In genomic region chr6:108827336-108827920, GRCm38 (mm10) we compare ENCODE assay signal across 8 mouse cellular contexts. TPM values are rescaled to one million over a fixed set of nuclear protein-coding genes. Genes with fewer than 3 reads are reported as not detected.
DNase-seq lines count a peak whose midpoint lies in the region; ATAC-seq lines count a peak whose summit lies in the region.

No protein-coding gene starts in this region.

- H3K4me3 ChIP-seq in lung, embryonic 15.5 days, result peak overlapping the region; percentile 99
- H3K4me3 ChIP-seq in embryonic facial prominence, embryonic 15.5 days (replicated peaks), result peak overlapping the region; percentile 89
- peak overlapping the region; percentile 67 for H3K4me3 ChIP-seq in limb, embryonic 11.5 days (ENCODE audit: low read depth, low read length)

- H3K9ac ChIP-seq in lung, embryonic 15.5 days, result peak overlapping the region; percentile 46
- peak overlapping the region; percentile 35; the same call in 1 of the 2 replicates for H3K9ac ChIP-seq in embryonic facial prominence, embryonic 15.5 days
- no peak overlapping the region for H3K9ac ChIP-seq in limb, embryonic 11.5 days (ENCODE audit: low read length)

- H3K9me3 ChIP-seq in lung, embryonic 15.5 days, result no peaks in the 10 kb centered on the region
- no peaks in the 10 kb centered on the region for H3K9me3 ChIP-seq in embryonic facial prominence, embryonic 15.5 days (replicated peaks)
- H3K9me3 ChIP-seq in limb, embryonic 11.5 days (ENCODE audit: control insufficient read depth, low read length), result no peaks in the 10 kb centered on the region

- WGBS in lung, embryonic 15.5 days, result 29% methylated on average over 5 of the region's 5 CpGs
- 19% methylated on average over 5 of the region's 5 CpGs for WGBS in embryonic facial prominence, embryonic 15.5 days
- 27% methylated on average over 5 of the region's 5 CpGs for WGBS in limb, embryonic 11.5 days

- peak overlapping the region; percentile 87 for H3K4me2 ChIP-seq in lung, embryonic 15.5 days
- peak overlapping the region; percentile 82 for H3K4me2 ChIP-seq in embryonic facial prominence, embryonic 15.5 days (replicated peaks)
- peak overlapping the region; percentile 87 for H3K4me2 ChIP-seq in limb, embryonic 11.5 days (ENCODE audit: low read depth, severe bottlenecking)

- DNase-seq in lung, postnatal 10 days, result no peak
- DNase-seq in limb, embryonic 11.5 days (ENCODE audit: low spot score), result no peak
- DNase-seq in splenic B cell, adult 2 months (ENCODE audit: low read depth, low spot score), result peak; percentile 56
- no peak for DNase-seq in adrenal gland, postnatal 4 days (ENCODE audit: low spot score in 2 of 2)
- DNase-seq in cerebellum, adult 18-20 months, result no peak
- no peak for DNase-seq in frontal cortex, postnatal 10 days (ENCODE audit: low spot score in 2 of 2)

- no peaks in the 10 kb centered on the region for H3K27me3 ChIP-seq in lung, embryonic 15.5 days
- H3K27me3 ChIP-seq in embryonic facial prominence, embryonic 15.5 days, result no peaks in the 10 kb centered on the region
- no peaks in the 10 kb centered on the region for H3K27me3 ChIP-seq in limb, embryonic 11.5 days (ENCODE audit: control insufficient read depth, insufficient read depth, low read length)
- no peaks in the 10 kb centered on the region for H3K27me3 ChIP-seq in splenic B cell, adult 2 months (ENCODE audit: control insufficient read depth, insufficient read depth, low read length, poor library complexity, severe bottlenecking)

- peaks cover 24% of the 10 kb centered on the region for H3K4me1 ChIP-seq in lung, embryonic 15.5 days
- peaks cover 16% of the 10 kb centered on the region for H3K4me1 ChIP-seq in embryonic facial prominence, embryonic 15.5 days
- peaks cover 9% of the 10 kb centered on the region for H3K4me1 ChIP-seq in limb, embryonic 11.5 days (ENCODE audit: control insufficient read depth, insufficient read depth, low read length)

- peak overlapping the region; percentile 64; the same call in 1 of the 2 replicates for H3K27ac ChIP-seq in lung, embryonic 15.5 days
- peak overlapping the region; percentile 89 for H3K27ac ChIP-seq in embryonic facial prominence, embryonic 15.5 days (replicated peaks)
- H3K27ac ChIP-seq in limb, embryonic 11.5 days (replicated peaks; ENCODE audit: low read depth, low read length), result no peak overlapping the region

- H3K36me3 ChIP-seq in lung, embryonic 15.5 days, result peaks cover 18% of the 10 kb centered on the region
- H3K36me3 ChIP-seq in embryonic facial prominence, embryonic 15.5 days, result peaks cover 14% of the 10 kb centered on the region
- H3K36me3 ChIP-seq in limb, embryonic 11.5 days (ENCODE audit: control insufficient read depth, insufficient read depth, low read length), result no peaks in the 10 kb centered on the region
- H3K36me3 ChIP-seq in splenic B cell, adult 2 months (ENCODE audit: control insufficient read depth, insufficient read depth, low read length, poor library complexity, severe bottlenecking), result no peaks in the 10 kb centered on the region; the same call in 1 of the 2 replicates

- ATAC-seq in lung, embryonic 15.5 days (ENCODE audit: borderline replicate concordance, extremely low read depth, low FRiP score, low TSS enrichment), result no peak
- ATAC-seq in embryonic facial prominence, embryonic 15.5 days (ENCODE audit: insufficient number of reproducible peaks, low FRiP score, low TSS enrichment, low read depth), result no peak
- ATAC-seq in limb, embryonic 11.5 days (ENCODE audit: insufficient number of reproducible peaks, low FRiP score, low TSS enrichment, low read depth), result no peak

RNA-seq across cellular contexts. Expression of gene Edem1, which starts 1.0 kb away (rescaled TPM):
- 27.3 and 29.7 TPM in 2 replicates for polyA plus RNA-seq in lung, embryonic 15.5 days (2015; fragmentation: Nextera tagmentation; extraction: Ambion mirVana)
- polyA plus RNA-seq in embryonic facial prominence, embryonic 15.5 days (2015; fragmentation: Nextera tagmentation; extraction: Ambion mirVana), result 20.8 and 22.0 TPM in 2 replicates
- polyA plus RNA-seq in limb, embryonic 11.5 days (2014; fragmentation: Nextera tagmentation; extraction: Ambion mirVana), result 22.9 and 27.6 TPM in 2 replicates
- 10 to 100 TPM; 40.1 to 41.1 TPM for total RNA-seq in adrenal gland, postnatal 4 days (2021)

RNA-seq across cellular contexts. Expression of gene Arl8b, which starts 44.5 kb away (rescaled TPM):
- polyA plus RNA-seq in lung, embryonic 15.5 days (2015; fragmentation: Nextera tagmentation; extraction: Ambion mirVana), result 75.0 and 79.2 TPM in 2 replicates
- 76.4 and 83.7 TPM in 2 replicates for polyA plus RNA-seq in embryonic facial prominence, embryonic 15.5 days (2015; fragmentation: Nextera tagmentation; extraction: Ambion mirVana)
- polyA plus RNA-seq in limb, embryonic 11.5 days (2014; fragmentation: Nextera tagmentation; extraction: Ambion mirVana), result 72.2 and 73.1 TPM in 2 replicates
- total RNA-seq in adrenal gland, postnatal 4 days (2021), result 10 to 100 TPM; 91.3 to 92.5 TPM
